Comparison of ENCODE assay signal across 8 mouse cellular contexts in the genomic region with DNA sequence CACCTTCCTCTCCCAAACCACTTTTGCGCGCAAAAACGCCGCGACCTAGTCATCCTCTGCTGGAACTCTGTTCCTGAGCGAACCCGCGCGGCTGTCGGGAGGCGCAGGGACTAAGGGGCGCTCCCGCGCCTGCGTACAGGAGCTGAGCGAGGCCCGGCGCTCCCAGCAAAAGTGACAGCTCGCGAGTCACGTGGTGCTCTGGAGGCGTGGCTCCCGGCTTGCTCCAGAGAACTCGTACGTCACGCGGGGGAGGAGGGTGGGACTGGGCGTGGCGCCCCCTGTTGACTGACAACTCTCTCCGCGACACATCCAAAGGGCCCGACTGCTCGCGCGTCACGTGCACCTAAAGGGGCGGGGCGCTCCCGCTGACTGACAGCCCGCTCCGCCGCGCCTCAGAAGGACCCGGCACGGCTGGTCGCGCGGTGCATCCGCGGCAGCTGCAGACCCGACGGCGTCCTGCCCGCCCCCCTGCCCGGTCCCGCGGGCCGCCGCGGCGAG. TPM values are rescaled to one million over a fixed set of nuclear protein-coding genes. Genes with fewer than 3 reads are reported as not detected.
DNase-seq lines count a peak whose midpoint lies in the region; ATAC-seq and TF ChIP-seq lines count a peak whose summit lies in the region.

A gene (plus strand): TSS at position 395 of the 498 bp plus-strand sequence.

- peaks cover 64% of the 10 kb centered on the region for H3K27me3 ChIP-seq in E14TG2a.4 (ENCODE audit: insufficient read depth, low read length)
- peaks cover 30% of the 10 kb centered on the region for H3K27me3 ChIP-seq in forebrain, embryonic 12.5 days
- no peaks in the 10 kb centered on the region for H3K27me3 ChIP-seq in heart, postnatal 0 days (ENCODE audit: control insufficient read depth, insufficient read depth, low read length)
- H3K27me3 ChIP-seq in liver, embryonic 16.5 days (ENCODE audit: control insufficient read depth, insufficient read depth, low read depth, low read length): peaks cover 33% of the 10 kb centered on the region
- H3K27me3 ChIP-seq in neural tube, embryonic 13.5 days: peaks cover 20% of the 10 kb centered on the region
- no peaks in the 10 kb centered on the region for H3K27me3 ChIP-seq in testis, adult 2 months (ENCODE audit: control insufficient read depth, insufficient read depth, low read length)

- no peak for TF ChIP-seq EP300 in heart, postnatal 0 days (IDR thresholded peaks at IDR 0.05; ENCODE audit: low read depth)

- WGBS in forebrain, embryonic 12.5 days: under 1% methylated on average over 60 of the region's 61 CpGs
- WGBS in heart, postnatal 0 days: under 1% methylated on average over 50 of the region's 61 CpGs
- whole genome bisulfite sequencing in liver, embryonic 16.5 days (ENCODE audit: insufficient replicate concordance): 0% methylated on average over 56 of the region's 61 CpGs
- under 1% methylated on average over 61 of the region's 61 CpGs for WGBS in neural tube, embryonic 13.5 days

- H3K4me2 ChIP-seq in forebrain, embryonic 12.5 days: peak within 1 kb of the TSS; percentile 84
- H3K4me2 ChIP-seq in heart, postnatal 0 days (ENCODE audit: low read depth, low read length): peak within 1 kb of the TSS; percentile 99
- H3K4me2 ChIP-seq in liver, embryonic 16.5 days (ENCODE audit: low read depth, low read length): peak within 1 kb of the TSS; percentile 92
- peak within 1 kb of the TSS; percentile 78 for H3K4me2 ChIP-seq in neural tube, embryonic 13.5 days

- no peak for TF ChIP-seq CTCF in E14TG2a.4 (conservative IDR thresholded peaks at IDR 0.05; ENCODE audit: low read length)
- TF ChIP-seq CTCF in heart, postnatal 0 days (IDR thresholded peaks at IDR 0.05; ENCODE audit: low read depth): peak; percentile 44
- no peak; the same call in 1 of the 2 replicates for TF ChIP-seq CTCF in testis, adult 2 months (IDR thresholded peaks at IDR 0.05; ENCODE audit: control insufficient read depth, insufficient read depth, insufficient replicate concordance, low read depth, low read length)

- H3K36me3 ChIP-seq in E14TG2a.4 (ENCODE audit: insufficient read depth, low read length): no peaks in the 10 kb centered on the region
- H3K36me3 ChIP-seq in forebrain, embryonic 12.5 days (replicated peaks): no peaks in the 10 kb centered on the region
- H3K36me3 ChIP-seq in heart, postnatal 0 days (replicated peaks; ENCODE audit: control insufficient read depth, insufficient read depth, low read length): no peaks in the 10 kb centered on the region
- no peaks in the 10 kb centered on the region for H3K36me3 ChIP-seq in liver, embryonic 16.5 days (ENCODE audit: control insufficient read depth, insufficient read depth)
- H3K36me3 ChIP-seq in neural tube, embryonic 13.5 days: no peaks in the 10 kb centered on the region
- H3K36me3 ChIP-seq in testis, adult 2 months (ENCODE audit: control insufficient read depth, insufficient read depth, low read length): no peaks in the 10 kb centered on the region

- H3K9me3 ChIP-seq in E14TG2a.4 (ENCODE audit: low read length): no peaks in the 10 kb centered on the region
- H3K9me3 ChIP-seq in forebrain, embryonic 12.5 days: no peaks in the 10 kb centered on the region
- no peaks in the 10 kb centered on the region for H3K9me3 ChIP-seq in heart, postnatal 0 days (replicated peaks; ENCODE audit: control insufficient read depth, low read length)
- no peaks in the 10 kb centered on the region for H3K9me3 ChIP-seq in liver, embryonic 16.5 days (replicated peaks; ENCODE audit: control insufficient read depth, low read length)
- no peaks in the 10 kb centered on the region for H3K9me3 ChIP-seq in neural tube, embryonic 13.5 days

- peak; percentile 46 for TF ChIP-seq POLR2A in testis, adult 2 months (IDR thresholded peaks at IDR 0.05; ENCODE audit: control insufficient read depth, low read depth, low read length)

- peaks cover 33% of the 10 kb centered on the region for H3K4me1 ChIP-seq in E14TG2a.4 (replicated peaks; ENCODE audit: low read depth, low read length)
- H3K4me1 ChIP-seq in forebrain, embryonic 12.5 days: peaks cover 22% of the 10 kb centered on the region
- peaks cover 21% of the 10 kb centered on the region for H3K4me1 ChIP-seq in heart, postnatal 0 days (ENCODE audit: control insufficient read depth, insufficient read depth)
- H3K4me1 ChIP-seq in liver, embryonic 16.5 days (ENCODE audit: control insufficient read depth, low read depth, low read length): peaks cover 12% of the 10 kb centered on the region
- H3K4me1 ChIP-seq in neural tube, embryonic 13.5 days (replicated peaks): peaks cover 20% of the 10 kb centered on the region
- peaks cover 13% of the 10 kb centered on the region for H3K4me1 ChIP-seq in testis, adult 2 months (ENCODE audit: control insufficient read depth, insufficient read depth, low read length)

- H3K9ac ChIP-seq in forebrain, embryonic 12.5 days: peak within 1 kb of the TSS; percentile 78
- peak within 1 kb of the TSS; percentile 74 for H3K9ac ChIP-seq in heart, postnatal 0 days (replicated peaks; ENCODE audit: low read depth, low read length)
- H3K9ac ChIP-seq in liver, embryonic 16.5 days (ENCODE audit: low read depth, low read length): peak within 1 kb of the TSS; percentile 78
- peak within 1 kb of the TSS; percentile 89 for H3K9ac ChIP-seq in neural tube, embryonic 13.5 days

- peak; percentile 97 for ATAC-seq in forebrain, embryonic 12.5 days (ENCODE audit: low FRiP score)
- ATAC-seq in heart, postnatal 0 days (ENCODE audit: insufficient read depth, low read depth): peak; percentile 97
- ATAC-seq in liver, embryonic 16.5 days (ENCODE audit: low read depth): peak; percentile 93
- peak; percentile 96 for ATAC-seq in neural tube, embryonic 13.5 days (ENCODE audit: low read depth)

- DNase-seq in c-Kit-positive CD71-positive TER-119-positive erythroid progenitor cells, embryonic 14.5 days (ENCODE audit: low spot score): peak; percentile 100
- peak; percentile 99 for DNase-seq in heart, postnatal 0 days (ENCODE audit: low spot score)
- DNase-seq in kidney, postnatal 4 days: peak; percentile 100

- peak within 1 kb of the TSS; percentile 89 for H3K4me3 ChIP-seq in E14TG2a.4 (replicated peaks; ENCODE audit: low read length)
- peak within 1 kb of the TSS; percentile 71 for H3K4me3 ChIP-seq in forebrain, embryonic 12.5 days (replicated peaks)
- peak within 1 kb of the TSS; percentile 78 for H3K4me3 ChIP-seq in heart, postnatal 0 days (ENCODE audit: low read depth, low read length)
- H3K4me3 ChIP-seq in liver, embryonic 16.5 days (ENCODE audit: low read depth, low read length): peak within 1 kb of the TSS; percentile 67
- H3K4me3 ChIP-seq in neural tube, embryonic 13.5 days: peak within 1 kb of the TSS; percentile 72
- peak within 1 kb of the TSS; percentile 89 for H3K4me3 ChIP-seq in testis, adult 2 months (ENCODE audit: control insufficient read depth, low read depth, low read length)

- peak within 1 kb of the TSS; percentile 89 for H3K27ac ChIP-seq in forebrain, embryonic 12.5 days
- peak within 1 kb of the TSS; percentile 97 for H3K27ac ChIP-seq in heart, postnatal 0 days (ENCODE audit: low read depth)
- peak within 1 kb of the TSS; percentile 82 for H3K27ac ChIP-seq in liver, embryonic 16.5 days (ENCODE audit: low read length)
- peak within 1 kb of the TSS; percentile 90 for H3K27ac ChIP-seq in neural tube, embryonic 13.5 days (replicated peaks)
- peak within 1 kb of the TSS; percentile 30; the same call in 1 of the 2 replicates for H3K27ac ChIP-seq in testis, adult 2 months (ENCODE audit: control insufficient read depth, insufficient read depth, low read depth, low read length)

RNA-seq across cellular contexts. Expression of the gene that starts here (rescaled TPM):
- 12.9 and 14.1 TPM in 2 replicates for polyA plus RNA-seq in forebrain, embryonic 12.5 days (2016; fragmentation: Nextera tagmentation; extraction: Ambion mirVana)
- total RNA-seq in heart, postnatal 0 days (2014; rRNA removed; ENCODE audit: low replicate concordance): 14.5 and 22.2 TPM in 2 replicates
- 7.1 and 8.4 TPM in 2 replicates for polyA plus RNA-seq in heart, postnatal 0 days (2015; fragmentation: Nextera tagmentation; extraction: Ambion mirVana)
- polyA plus RNA-seq in liver, embryonic 16.5 days (2015; fragmentation: Nextera tagmentation; extraction: Ambion mirVana): 3.0 and 4.4 TPM in 2 replicates
- 19.4 and 24.0 TPM in 2 replicates for polyA plus RNA-seq in neural tube, embryonic 13.5 days (2015; fragmentation: Nextera tagmentation; extraction: Ambion mirVana)
- polyA plus RNA-seq in testis, adult 2 months (2012; rRNA removed): 19.8 and 24.8 TPM in 2 replicates

Comparison
In these comparisons a context has a peak if more than half of its experiments do, and no peak if none do; other contexts are left out.
1. Peak in every context shown above with its lines: DNase-seq, ATAC-seq, H3K4me3 ChIP-seq and H3K27ac ChIP-seq.
2. H3K27ac ChIP-seq: peak in every context shown above with its lines; median percentile 97 in heart, postnatal 0 days; 90 in neural tube, embryonic 13.5 days; 89 in forebrain, embryonic 12.5 days; 82 in liver, embryonic 16.5 days; 30 in testis, adult 2 months.